Mouse (Mus musculus): ENCODE data around the gene Slamf1.
"Not testable (repeated sequence)": the region's sequence is repeated elsewhere in the genome, so short reads cannot be mapped to it uniquely, and the experiment has no call there.

Slamf1 gene

GRCm38 (mm10) chr1:171799648-171800047 lies 32.7 kb downstream of the Slamf1 start:
- DNase-seq (ENCODE audit: low read depth, low spot score): no peak

- DNase-seq (ENCODE audit: low read depth, low spot score): not testable (repeated sequence)
These were observed 44.1 kb downstream of the Slamf1 start for GRCm38 (mm10) chr1:171811048-171811447.

- peak; percentile 69 for DNase-seq (ENCODE audit: low read depth, low spot score)
These were observed 48.9 kb downstream of the Slamf1 start for GRCm38 (mm10) chr1:171815545-171816439.

GRCm38 (mm10) chr1:171816991-171817390 lies 50.1 kb downstream of the Slamf1 start:
- DNase-seq (ENCODE audit: low read depth, low spot score): no peak

- peak; percentile 62 for DNase-seq (ENCODE audit: low read depth, low spot score)
These were observed 54.4 kb downstream of the Slamf1 start for GRCm38 (mm10) chr1:171821331-171821730.

- DNase-seq (ENCODE audit: low read depth, low spot score): peak; percentile 46
These were observed 58.5 kb downstream of the Slamf1 start for GRCm38 (mm10) chr1:171825462-171825861.

- peak; percentile 44 for DNase-seq (ENCODE audit: low read depth, low spot score)
These were observed 59.2 kb downstream of the Slamf1 start for GRCm38 (mm10) chr1:171826164-171826563.

GRCm38 (mm10) chr1:171827674-171828073 lies 60.7 kb downstream of the Slamf1 start:
- DNase-seq (ENCODE audit: low read depth, low spot score): no peak

GRCm38 (mm10) chr1:171839488-171839887 lies 72.6 kb downstream of the Slamf1 start, which contains the start of gene Cd84:
Gene Cd84, plus strand, starts transcription at chr1:171839697.
- no peak for DNase-seq (ENCODE audit: low read depth, low spot score)

GRCm38 (mm10) chr1:171840450-171841023 lies 73.6 kb downstream of the Slamf1 start:
- DNase-seq (ENCODE audit: low read depth, low spot score): no peak

GRCm38 (mm10) chr1:171845035-171845754 lies 78.3 kb downstream of the Slamf1 start:
- DNase-seq (ENCODE audit: low read depth, low spot score): no peak

GRCm38 (mm10) chr1:171848201-171848600 lies 81.3 kb downstream of the Slamf1 start:
- DNase-seq (ENCODE audit: low read depth, low spot score): no peak

GRCm38 (mm10) chr1:171848757-171849156 lies 81.8 kb downstream of the Slamf1 start:
- DNase-seq (ENCODE audit: low read depth, low spot score): no peak

- DNase-seq (ENCODE audit: low read depth, low spot score): no peak
These were observed 82.5 kb downstream of the Slamf1 start for GRCm38 (mm10) chr1:171849454-171849853.

Data from R1 (cell line).